Mouse (Mus musculus): Measurements from ENCODE around the gene Lmod1.

Lmod1 gene

GRCm38 (mm10) chr1:135324571-135324970 lies at the start of gene Lmod1:
Gene Lmod1, plus strand, starts transcription at chr1:135324807.
- DNase-seq, result peak; percentile 78 to 85

- DNase-seq, result peak; percentile 82 to 87
Observed at GRCm38 (mm10) chr1:135280646-135281045, 44.0 kb upstream of the Lmod1 start.

- no peak for DNase-seq
Observed at GRCm38 (mm10) chr1:135281841-135282240, 42.8 kb upstream of the Lmod1 start.

- peak; percentile 41 to 58 for DNase-seq
Observed at GRCm38 (mm10) chr1:135282536-135283286, 41.9 kb upstream of the Lmod1 start.

- no peak for DNase-seq
Observed at GRCm38 (mm10) chr1:135283287-135283825, 41.3 kb upstream of the Lmod1 start.

- DNase-seq, result peak; percentile 84 to 86
Observed at GRCm38 (mm10) chr1:135283826-135284291, 40.7 kb upstream of the Lmod1 start, which contains the start of gene Rnpep. Gene Rnpep, minus strand, starts transcription at chr1:135284084.

- no peak for DNase-seq
Observed at GRCm38 (mm10) chr1:135286311-135286710, 38.3 kb upstream of the Lmod1 start.

GRCm38 (mm10) chr1:135290908-135291307 lies 33.7 kb upstream of the Lmod1 start:
- no peak for DNase-seq

GRCm38 (mm10) chr1:135311356-135311755 lies 13.3 kb upstream of the Lmod1 start:
- no peak for DNase-seq

- DNase-seq, result no peak
Observed at GRCm38 (mm10) chr1:135312201-135312600, 12.4 kb upstream of the Lmod1 start.

GRCm38 (mm10) chr1:135313284-135314031 lies 11.1 kb upstream of the Lmod1 start, which contains the start of gene Timm17a:
Gene Timm17a, minus strand, starts transcription at chr1:135313778.
- DNase-seq, result peak; percentile 94 to 95

- DNase-seq, result no peak
Observed at GRCm38 (mm10) chr1:135323367-135323901, 1.2 kb upstream of the Lmod1 start.

GRCm38 (mm10) chr1:135325934-135326333 lies 1.3 kb downstream of the Lmod1 start:
- DNase-seq, result no peak

- DNase-seq, result no peak
Observed at GRCm38 (mm10) chr1:135328368-135328767, 3.8 kb downstream of the Lmod1 start.

GRCm38 (mm10) chr1:135330578-135330977 lies 6.0 kb downstream of the Lmod1 start:
- DNase-seq, result no peak

- peak in 1 of 2 experiments; percentile 46 for DNase-seq
Observed at GRCm38 (mm10) chr1:135341947-135342346, 17.3 kb downstream of the Lmod1 start.

GRCm38 (mm10) chr1:135344026-135344425 lies 19.4 kb downstream of the Lmod1 start:
- no peak for DNase-seq

GRCm38 (mm10) chr1:135346891-135347290 lies 22.3 kb downstream of the Lmod1 start:
- no peak for DNase-seq

- peak; percentile 64 to 85 for DNase-seq
Observed at GRCm38 (mm10) chr1:135347498-135348169, 23.0 kb downstream of the Lmod1 start.

- peak in 1 of 2 experiments; percentile 49 for DNase-seq
Observed at GRCm38 (mm10) chr1:135351953-135352352, 27.3 kb downstream of the Lmod1 start.

- DNase-seq, result no peak
Observed at GRCm38 (mm10) chr1:135359071-135359470, 34.5 kb downstream of the Lmod1 start.

GRCm38 (mm10) chr1:135361491-135361890 lies 36.9 kb downstream of the Lmod1 start:
- no peak for DNase-seq

GRCm38 (mm10) chr1:135362115-135362514 lies 37.5 kb downstream of the Lmod1 start:
- DNase-seq, result no peak
